Mouse (Mus musculus): ENCODE measurements around the gene Oxnad1. TPM values are rescaled to one million over a fixed set of nuclear protein-coding genes. Genes with fewer than 3 reads are reported as not detected.

Gene Oxnad1
- total RNA-seq, 2 experiments from 2014 or later: 16.4 to 18.5 TPM

- no peak for DNase-seq (ENCODE audit: low spot score in 2 of 2)
Observed at GRCm38 (mm10) chr14:32141723-32142122, 56.5 kb downstream of the Oxnad1 start, which contains the start of gene Msmb. Gene Msmb, plus strand, starts transcription at chr14:32142023.

- no peak for DNase-seq (ENCODE audit: low spot score in 2 of 2)
Observed at GRCm38 (mm10) chr14:32144734-32145133, 59.6 kb downstream of the Oxnad1 start.

- no peak for DNase-seq (ENCODE audit: low spot score in 2 of 2)
Observed at GRCm38 (mm10) chr14:32145401-32145800, 60.2 kb downstream of the Oxnad1 start.

GRCm38 (mm10) chr14:32145809-32146511 is 60.8 kb downstream of the Oxnad1 start:
- DNase-seq (ENCODE audit: low spot score in 2 of 2): no peak

- no peak for DNase-seq (ENCODE audit: low spot score in 2 of 2)
Observed at GRCm38 (mm10) chr14:32146578-32146977, 61.4 kb downstream of the Oxnad1 start.

- no peak for DNase-seq (ENCODE audit: low spot score in 2 of 2)
Observed at GRCm38 (mm10) chr14:32150872-32151271, 65.7 kb downstream of the Oxnad1 start.

GRCm38 (mm10) chr14:32152243-32152965 is 67.2 kb downstream of the Oxnad1 start:
- no peak for DNase-seq (ENCODE audit: low spot score in 2 of 2)

Other genes starting within 250 kb of the Oxnad1 start
- 1 to 10 TPM; 4.4 to 5.5 TPM for gene Galnt15, start 56.4 kb upstream of the Oxnad1 start, total RNA-seq (2021)
- 10 to 100 TPM; 55.3 to 60.2 TPM for gene Dph3, start 355 bp downstream of the Oxnad1 start, total RNA-seq (2021)
- not detected for gene Msmb, start 56.6 kb downstream of the Oxnad1 start, total RNA-seq (2021)
- gene Ncoa4, start 74.5 kb downstream of the Oxnad1 start, total RNA-seq (2021): 10 to 100 TPM; 59.1 to 67.0 TPM
- 100 to 1,000 TPM; 117 to 139 TPM for gene Timm23, start 116.5 kb downstream of the Oxnad1 start, total RNA-seq (2021)
- gene Parg, start 116.6 kb downstream of the Oxnad1 start, total RNA-seq (2021): 10 to 100 TPM; 25.9 to 32.2 TPM
- 1 to 10 TPM; 4.4 to 6.6 TPM for gene Ogdhl, start 236.6 kb downstream of the Oxnad1 start, total RNA-seq (2021)

Data from gastrocnemius, postnatal 4 days (tissue).